10 mouse cellular contexts compared by ENCODE assay signal in genomic region chr6:84181452-84181851, GRCm38 (mm10).
DNase-seq lines count a peak whose midpoint lies in the region; ATAC-seq lines count a peak whose summit lies in the region.
"Had no signal": no experiment of that assay in that cellular context is flagged by ENCODE, and none has a peak within 500 bp of the region (broad histone marks: within the 10 kb centered on the region; RNA-seq: fewer than 3 reads in every experiment).

No protein-coding gene starts in this region.

- no peak for ATAC-seq in frontal cortex, adult (ENCODE audit: low TSS enrichment)
- no peak for ATAC-seq in forebrain, embryonic 11.5 days (replicated peaks; ENCODE audit: low FRiP score)

- no peaks in the 10 kb centered on the region for H3K9me3 ChIP-seq in forebrain, embryonic 11.5 days (ENCODE audit: control insufficient read depth, low read length)
- H3K9me3 ChIP-seq: liver, embryonic 13.5 days had no signal

- no peaks in the 10 kb centered on the region for H3K36me3 ChIP-seq in forebrain, embryonic 11.5 days (ENCODE audit: control insufficient read depth, insufficient read depth, low read length)
- H3K36me3 ChIP-seq: liver, embryonic 13.5 days had no signal

- no peaks in the 10 kb centered on the region for H3K27me3 ChIP-seq in forebrain, embryonic 11.5 days (ENCODE audit: control insufficient read depth, insufficient read depth, low read length)
- H3K27me3 ChIP-seq: liver, embryonic 13.5 days had no signal

- no peak overlapping the region for H3K9ac ChIP-seq in forebrain, embryonic 11.5 days (ENCODE audit: low read length)
- H3K9ac ChIP-seq: liver, embryonic 13.5 days had no signal

- peak; percentile 72 for DNase-seq in NIH3T3 (ENCODE audit: low read depth)
- peak; percentile 54 for DNase-seq in fibroblast of lung, adult 2 months (ENCODE audit: low read depth)
- peak; percentile 81 to 83 for DNase-seq in heart, postnatal 10 days
- DNase-seq in lung, postnatal 10 days: peak; percentile 69
- no peak for DNase-seq in forebrain, embryonic 11.5 days (ENCODE audit: low spot score)
- no peak for DNase-seq in right cerebral cortex, postnatal 36 days (ENCODE audit: low spot score in 2 of 2)
- DNase-seq: cerebellum, adult 9-10 months; liver, embryonic 13.5 days; thymus, postnatal 14 days had no signal

- 33% methylated on average over 4 of the region's 4 CpGs for WGBS in forebrain, embryonic 11.5 days

- H3K4me2 ChIP-seq in forebrain, embryonic 11.5 days (ENCODE audit: low read depth, low read length, severe bottlenecking): no peak overlapping the region
- H3K4me2 ChIP-seq: liver, embryonic 13.5 days had no signal

- no peaks in the 10 kb centered on the region for H3K4me1 ChIP-seq in forebrain, embryonic 11.5 days (replicated peaks; ENCODE audit: control insufficient read depth, insufficient read depth, low read length)
- H3K4me1 ChIP-seq: liver, embryonic 13.5 days had no signal

- intact Hi-C loops in heart, postnatal 10 days (cut with DNase I): no loop called here

- H3K27ac ChIP-seq in forebrain, embryonic 11.5 days (ENCODE audit: low read depth, low read length): no peak overlapping the region
- H3K27ac ChIP-seq: liver, embryonic 13.5 days had no signal

- no peak overlapping the region for H3K4me3 ChIP-seq in forebrain, embryonic 11.5 days (ENCODE audit: low read depth, low read length)
- H3K4me3 ChIP-seq: liver, embryonic 13.5 days had no signal

Comparison
In these comparisons a context has a peak if more than half of its experiments do, and no peak if none do; other contexts are left out.
1. DNase-seq: peak in NIH3T3 (single experiment), fibroblast of lung, adult 2 months (single experiment), heart, postnatal 10 days (2 of 2) and lung, postnatal 10 days (single experiment); none in forebrain, embryonic 11.5 days (single experiment) and right cerebral cortex, postnatal 36 days (0 of 2).